Mouse (Mus musculus): Measurements from ENCODE around the gene Cd2bp2.

DNA sequence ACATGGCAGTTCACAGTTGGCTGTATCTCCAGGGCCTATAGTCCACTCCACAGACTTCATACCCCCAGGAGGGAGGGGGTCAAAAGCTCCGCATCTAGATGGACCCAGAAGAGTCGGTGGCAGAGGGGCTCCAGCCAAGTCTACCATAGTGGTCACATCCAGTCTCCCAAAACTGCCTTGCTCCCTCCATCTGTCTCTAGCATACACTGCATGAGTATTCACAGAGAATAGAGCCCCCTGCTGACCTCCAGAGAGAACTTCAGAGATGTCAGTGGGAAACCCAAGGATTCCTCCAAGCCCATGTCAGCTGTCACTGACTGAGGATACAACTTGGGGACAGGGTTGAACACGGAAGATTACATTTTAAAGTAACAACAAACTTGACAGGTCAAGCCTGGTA lies 10.2 kb downstream of the Cd2bp2 start:
- TF ChIP-seq CTCF (IDR thresholded peaks at IDR 0.05; ENCODE audit: low read depth, low read length) (0 out of 2 replicates have a peak, but pooled peaks have one; percentile 9), POLR2A (IDR thresholded peaks at IDR 0.05; ENCODE audit: extremely low read depth, insufficient read depth, low read length) (no peak)
